Mouse (Mus musculus): ENCODE data around the gene Baiap2l1. TPM values are rescaled to one million over a fixed set of nuclear protein-coding genes. Genes with fewer than 3 reads are reported as not detected.

Baiap2l1 gene
- polyA plus RNA-seq, 1 experiment from 2014 or later: 8.1 TPM

DNA sequence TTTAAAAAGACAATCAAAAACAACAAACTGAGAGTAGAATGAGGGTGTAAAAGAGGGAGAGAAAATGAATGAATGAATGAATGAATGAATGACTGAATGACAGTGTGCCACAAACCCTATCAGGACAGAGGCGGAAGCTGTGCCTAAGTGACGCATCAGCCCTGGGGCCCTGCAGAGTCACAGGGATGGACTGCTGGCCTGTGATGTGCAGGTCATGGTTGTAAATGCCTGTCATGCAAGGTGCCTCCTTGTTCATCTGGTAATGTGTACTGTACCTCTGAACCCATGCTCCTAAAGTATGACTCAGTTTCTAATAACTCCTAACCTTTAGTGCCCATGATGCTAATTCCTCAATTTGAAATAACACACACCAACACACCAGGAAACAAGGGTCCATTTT, 54.8 kb downstream of the Baiap2l1 start:
- ATAC-seq (ENCODE audit: insufficient read depth): no peak
- no peaks in the 10 kb centered on the region for H3K27me3 ChIP-seq (ENCODE audit: insufficient read depth, low read length)
- no peak overlapping the region for H3K9ac ChIP-seq
- H3K27ac ChIP-seq (ENCODE audit: low read depth): no peak overlapping the region
- no peak overlapping the region for H3K4me2 ChIP-seq
- H3K9me3 ChIP-seq (ENCODE audit: low read depth, low read length): no peaks in the 10 kb centered on the region
- no peak for TF ChIP-seq CTCF (IDR thresholded peaks at IDR 0.05; ENCODE audit: low read depth)
- 85% methylated on average over 2 of the region's 2 CpGs for WGBS
- H3K4me1 ChIP-seq (ENCODE audit: insufficient read depth): no peaks in the 10 kb centered on the region
- no peak overlapping the region for H3K4me3 ChIP-seq (ENCODE audit: low read depth, low read length)
- H3K36me3 ChIP-seq (ENCODE audit: insufficient read depth): no peaks in the 10 kb centered on the region
- DNase-seq: no peak

- DNase-seq (no peak), ATAC-seq (ENCODE audit: insufficient read depth) (no peak)
- no peak for TF ChIP-seq CTCF (IDR thresholded peaks at IDR 0.05; ENCODE audit: low read depth)
- H3K4me3 ChIP-seq (ENCODE audit: low read depth, low read length): no peak overlapping the region
- no peaks in the 10 kb centered on the region for H3K36me3 ChIP-seq (ENCODE audit: insufficient read depth)
- H3K9ac ChIP-seq: no peak overlapping the region
- no peaks in the 10 kb centered on the region for H3K9me3 ChIP-seq (ENCODE audit: low read depth, low read length)
- H3K4me1 ChIP-seq (ENCODE audit: insufficient read depth): no peaks in the 10 kb centered on the region
- no peak overlapping the region for H3K4me2 ChIP-seq
- 69% methylated on average over 7 of the region's 7 CpGs for WGBS
- no peak overlapping the region for H3K27ac ChIP-seq (ENCODE audit: low read depth)
- H3K27me3 ChIP-seq (ENCODE audit: insufficient read depth, low read length): no peaks in the 10 kb centered on the region
Measured at GRCm38 (mm10) chr5:144296090-144296604, 61.8 kb downstream of the Baiap2l1 start.

GRCm38 (mm10) chr5:144295357-144295756, 62.6 kb downstream of the Baiap2l1 start:
- Histone ChIP-seq H3K9me3 (ENCODE audit: low read depth, low read length) (no peaks in the 10 kb centered on the region), H3K27me3 (ENCODE audit: insufficient read depth, low read length) (no peaks in the 10 kb centered on the region), H3K4me2 (no peak overlapping the region), H3K4me3 (ENCODE audit: low read depth, low read length) (no peak overlapping the region), H3K9ac (no peak overlapping the region), H3K27ac (ENCODE audit: low read depth) (peak overlapping the region; percentile 58; the same call in 1 of the 2 replicates), H3K4me1 (ENCODE audit: insufficient read depth) (no peaks in the 10 kb centered on the region), H3K36me3 (ENCODE audit: insufficient read depth) (no peaks in the 10 kb centered on the region)
- no peak for TF ChIP-seq CTCF (IDR thresholded peaks at IDR 0.05; ENCODE audit: low read depth)
- ATAC-seq (ENCODE audit: insufficient read depth): no peak
- DNase-seq: no peak
- WGBS: 61% methylated on average over 1 of the region's 1 CpGs

DNA sequence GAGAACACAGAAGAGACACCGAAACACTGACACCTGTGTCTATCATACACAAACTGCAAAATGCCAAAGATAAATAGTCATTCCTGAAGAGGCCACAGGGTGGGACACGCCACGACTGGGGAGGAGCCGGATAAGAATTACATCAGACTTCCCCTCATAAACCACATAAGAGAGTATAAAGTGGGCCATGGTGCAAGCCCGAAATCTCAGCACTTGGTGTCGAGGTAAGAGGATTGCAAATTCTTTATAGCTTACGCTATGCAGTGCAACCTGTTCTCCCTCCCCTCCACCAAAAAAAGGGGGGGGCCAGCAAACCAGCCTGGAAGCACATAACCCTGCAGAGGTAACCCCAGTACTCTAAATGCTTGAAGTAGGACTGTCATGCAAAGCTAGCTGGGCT, 63.0 kb downstream of the Baiap2l1 start:
- H3K4me2 ChIP-seq: no peak overlapping the region
- H3K27ac ChIP-seq (ENCODE audit: low read depth): peak overlapping the region; percentile 58; the same call in 1 of the 2 replicates
- no peaks in the 10 kb centered on the region for H3K4me1 ChIP-seq (ENCODE audit: insufficient read depth)
- no peaks in the 10 kb centered on the region for H3K27me3 ChIP-seq (ENCODE audit: insufficient read depth, low read length)
- H3K9ac ChIP-seq: no peak overlapping the region
- 54% methylated on average over 7 of the region's 7 CpGs for WGBS
- TF ChIP-seq CTCF (IDR thresholded peaks at IDR 0.05; ENCODE audit: low read depth): 0 out of 2 replicates have a peak, but pooled peaks have one; percentile 4
- no peaks in the 10 kb centered on the region for H3K9me3 ChIP-seq (ENCODE audit: low read depth, low read length)
- DNase-seq (peak; percentile 61), ATAC-seq (ENCODE audit: insufficient read depth) (peak; percentile 77)
- H3K36me3 ChIP-seq (ENCODE audit: insufficient read depth): no peaks in the 10 kb centered on the region
- no peak overlapping the region for H3K4me3 ChIP-seq (ENCODE audit: low read depth, low read length)

DNA sequence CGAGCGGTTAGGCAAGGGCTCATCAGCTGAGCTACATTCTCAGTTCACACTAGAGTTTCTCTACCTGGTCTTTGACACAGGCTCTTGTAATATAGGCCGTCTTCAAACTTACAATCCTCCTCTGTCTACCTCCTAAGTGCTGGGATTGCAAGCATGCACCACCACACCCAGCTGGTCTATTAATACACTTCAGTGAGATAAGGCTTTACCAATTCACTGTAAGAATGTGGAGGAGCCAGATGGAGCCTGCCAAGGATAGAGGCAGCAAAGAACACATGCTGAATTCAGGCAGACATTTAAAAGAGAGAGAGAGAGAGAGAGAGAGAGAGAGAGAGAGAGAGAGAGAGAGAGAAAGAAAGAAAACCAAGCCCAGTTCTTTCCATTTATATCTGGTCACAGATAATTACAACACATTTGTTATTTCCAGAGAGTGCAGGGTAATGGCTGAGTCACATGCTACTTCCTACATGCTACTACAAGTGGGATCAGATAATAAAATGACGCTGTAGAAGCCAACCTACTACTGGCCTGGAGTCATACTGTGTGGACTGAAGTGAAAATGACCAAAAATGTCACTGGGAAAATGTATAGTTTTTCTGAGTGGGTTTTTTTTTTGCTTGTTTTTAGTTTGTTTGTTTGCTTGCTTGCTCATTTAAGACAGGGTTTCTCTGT, 68.0 kb downstream of the Baiap2l1 start:
- Histone ChIP-seq H3K27me3 (ENCODE audit: insufficient read depth, low read length) (no peaks in the 10 kb centered on the region), H3K4me1 (ENCODE audit: insufficient read depth) (no peaks in the 10 kb centered on the region), H3K4me3 (ENCODE audit: low read depth, low read length) (no peak overlapping the region), H3K27ac (ENCODE audit: low read depth) (peak overlapping the region; percentile 54; the same call in 1 of the 2 replicates), H3K4me2 (no peak overlapping the region), H3K9ac (no peak overlapping the region), H3K9me3 (ENCODE audit: low read depth, low read length) (no peaks in the 10 kb centered on the region), H3K36me3 (ENCODE audit: insufficient read depth) (no peaks in the 10 kb centered on the region)
- no peak for TF ChIP-seq CTCF (IDR thresholded peaks at IDR 0.05; ENCODE audit: low read depth)
- 58% methylated on average over 4 of the region's 4 CpGs for WGBS
- ATAC-seq (ENCODE audit: insufficient read depth) (peak; percentile 76; the same call in 1 of the 2 replicates), DNase-seq (peak; percentile 50)

DNA sequence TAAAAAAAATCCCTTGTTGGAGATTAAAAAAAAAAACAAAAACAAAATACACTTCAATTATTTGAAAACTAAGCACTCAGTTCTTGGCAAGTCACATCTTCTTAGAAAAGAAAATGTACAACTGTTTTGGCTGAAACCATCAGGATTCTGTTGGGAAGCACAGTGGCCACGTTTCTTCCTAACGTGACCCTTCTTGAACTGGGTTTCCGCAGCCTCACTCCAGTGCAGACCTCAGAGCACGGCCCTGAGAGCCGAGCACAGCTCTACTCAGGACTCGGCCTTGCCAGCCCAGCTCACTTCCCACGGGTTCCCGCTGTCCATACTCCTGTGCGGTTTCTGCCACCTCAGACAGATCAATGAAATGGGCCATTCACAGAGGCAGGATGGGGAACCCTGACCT, 69.5 kb downstream of the Baiap2l1 start:
- H3K9me3 ChIP-seq (ENCODE audit: low read depth, low read length): no peaks in the 10 kb centered on the region
- H3K4me1 ChIP-seq (ENCODE audit: insufficient read depth): no peaks in the 10 kb centered on the region
- ATAC-seq (ENCODE audit: insufficient read depth) (no peak), DNase-seq (no peak)
- H3K27ac ChIP-seq (ENCODE audit: low read depth): no peak overlapping the region
- no peak overlapping the region for H3K4me3 ChIP-seq (ENCODE audit: low read depth, low read length)
- no peak overlapping the region for H3K9ac ChIP-seq
- 80% methylated on average over 9 of the region's 9 CpGs for WGBS
- no peaks in the 10 kb centered on the region for H3K27me3 ChIP-seq (ENCODE audit: insufficient read depth, low read length)
- no peaks in the 10 kb centered on the region for H3K36me3 ChIP-seq (ENCODE audit: insufficient read depth)
- no peak for TF ChIP-seq CTCF (IDR thresholded peaks at IDR 0.05; ENCODE audit: low read depth)
- H3K4me2 ChIP-seq: no peak overlapping the region

DNA sequence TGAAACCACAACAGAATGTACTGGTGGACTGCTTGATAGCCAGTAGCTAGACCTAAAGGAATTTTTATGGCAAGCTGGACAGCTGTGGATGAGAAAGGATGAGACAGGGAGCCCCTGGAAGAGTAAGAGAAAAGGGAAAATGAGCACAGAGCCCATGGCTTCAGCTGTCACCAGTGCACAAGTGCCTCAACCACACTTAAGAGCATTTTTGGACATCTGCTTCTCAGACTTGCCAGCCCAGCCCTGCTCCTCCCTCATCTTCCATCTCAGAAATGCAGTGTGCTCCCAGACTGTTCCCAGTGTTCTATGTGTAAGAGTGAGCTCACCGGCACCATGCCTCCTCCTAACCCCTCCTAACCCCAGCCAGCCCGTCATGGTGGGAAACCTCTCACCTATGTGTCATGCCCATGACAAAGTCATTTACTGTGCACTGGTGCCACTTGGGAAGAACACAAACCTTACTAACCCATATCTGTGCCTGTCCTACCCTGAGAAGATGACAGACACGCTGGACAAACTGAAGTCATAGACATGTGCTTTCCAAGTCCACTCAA, 70.6 kb downstream of the Baiap2l1 start:
- Histone ChIP-seq H3K36me3 (ENCODE audit: insufficient read depth) (no peaks in the 10 kb centered on the region), H3K9me3 (ENCODE audit: low read depth, low read length) (no peaks in the 10 kb centered on the region), H3K4me1 (ENCODE audit: insufficient read depth) (no peaks in the 10 kb centered on the region), H3K9ac (no peak overlapping the region), H3K27me3 (ENCODE audit: insufficient read depth, low read length) (no peaks in the 10 kb centered on the region), H3K27ac (ENCODE audit: low read depth) (no peak overlapping the region), H3K4me3 (ENCODE audit: low read depth, low read length) (no peak overlapping the region), H3K4me2 (no peak overlapping the region)
- TF ChIP-seq CTCF (IDR thresholded peaks at IDR 0.05; ENCODE audit: low read depth): no peak
- 81% methylated on average over 3 of the region's 3 CpGs for WGBS
- DNase-seq (no peak), ATAC-seq (ENCODE audit: insufficient read depth) (no peak)
